In genomic region chr9:85663810-85664209, GRCm38 (mm10) we compare ENCODE assay signal across 17 mouse cellular contexts.
DNase-seq lines count a peak whose midpoint lies in the region; ATAC-seq and TF ChIP-seq lines count a peak whose summit lies in the region.
"Had no signal": no experiment of that assay in that cellular context is flagged by ENCODE, and none has a peak within 500 bp of the region (broad histone marks: within the 10 kb centered on the region; RNA-seq: fewer than 3 reads in every experiment).

No protein-coding gene starts in this region.

- no peak overlapping the region for H3K4me3 ChIP-seq in forebrain, embryonic 11.5 days (ENCODE audit: low read depth, low read length)
- no peak overlapping the region for H3K4me3 ChIP-seq in forebrain, postnatal 0 days (ENCODE audit: low read depth, low read length)
- no peak overlapping the region for H3K4me3 ChIP-seq in hindbrain, embryonic 16.5 days (ENCODE audit: low read length)
- no peak overlapping the region for H3K4me3 ChIP-seq in hindbrain, embryonic 14.5 days (replicated peaks; ENCODE audit: low read length)
- no peak overlapping the region for H3K4me3 ChIP-seq in midbrain, embryonic 14.5 days (replicated peaks; ENCODE audit: low read depth, low read length)
- no peak overlapping the region for H3K4me3 ChIP-seq in midbrain, embryonic 15.5 days
- no peak overlapping the region for H3K4me3 ChIP-seq in forebrain, embryonic 16.5 days (replicated peaks; ENCODE audit: low read length)
- H3K4me3 ChIP-seq: embryonic facial prominence, embryonic 13.5 days; heart, embryonic 13.5 days had no signal

- no peak for TF ChIP-seq CTCF in forebrain, postnatal 0 days (IDR thresholded peaks at IDR 0.05; ENCODE audit: low read depth)

- 87% methylated on average over 1 of the region's 1 CpGs for WGBS in forebrain, embryonic 11.5 days
- WGBS in forebrain, postnatal 0 days: 33% methylated on average over 1 of the region's 1 CpGs
- WGBS in hindbrain, embryonic 16.5 days: 49% methylated on average over 1 of the region's 1 CpGs
- WGBS in hindbrain, embryonic 14.5 days: 53% methylated on average over 1 of the region's 1 CpGs
- 56% methylated on average over 1 of the region's 1 CpGs for WGBS in midbrain, embryonic 14.5 days
- 46% methylated on average over 1 of the region's 1 CpGs for WGBS in midbrain, embryonic 15.5 days
- 55% methylated on average over 1 of the region's 1 CpGs for whole genome bisulfite sequencing in forebrain, embryonic 16.5 days

- no peaks in the 10 kb centered on the region for H3K4me1 ChIP-seq in forebrain, embryonic 11.5 days (replicated peaks; ENCODE audit: control insufficient read depth, insufficient read depth, low read length)
- H3K4me1 ChIP-seq in forebrain, postnatal 0 days (ENCODE audit: insufficient read depth): no peaks in the 10 kb centered on the region; the same call in 1 of the 2 replicates
- no peaks in the 10 kb centered on the region; the same call in 1 of the 2 replicates for H3K4me1 ChIP-seq in hindbrain, embryonic 16.5 days (ENCODE audit: control insufficient read depth, insufficient read depth, low read depth, low read length)
- peaks cover 4% of the 10 kb centered on the region; the same call in 1 of the 2 replicates for H3K4me1 ChIP-seq in hindbrain, embryonic 14.5 days (replicated peaks; ENCODE audit: control insufficient read depth, insufficient read depth, low read length)
- no peaks in the 10 kb centered on the region for H3K4me1 ChIP-seq in midbrain, embryonic 14.5 days (ENCODE audit: control insufficient read depth, insufficient read depth, low read length)
- no peaks in the 10 kb centered on the region for H3K4me1 ChIP-seq in midbrain, embryonic 15.5 days
- no peaks in the 10 kb centered on the region for H3K4me1 ChIP-seq in forebrain, embryonic 16.5 days (replicated peaks; ENCODE audit: control insufficient read depth, insufficient read depth, low read length)

- no peak overlapping the region for H3K9ac ChIP-seq in forebrain, embryonic 11.5 days (ENCODE audit: low read length)
- H3K9ac ChIP-seq in forebrain, postnatal 0 days: no peak overlapping the region
- H3K9ac ChIP-seq in hindbrain, embryonic 16.5 days (ENCODE audit: low read depth, low read length): no peak overlapping the region
- H3K9ac ChIP-seq in hindbrain, embryonic 14.5 days: no peak overlapping the region
- no peak overlapping the region for H3K9ac ChIP-seq in midbrain, embryonic 14.5 days (replicated peaks; ENCODE audit: low read length)
- no peak overlapping the region for H3K9ac ChIP-seq in midbrain, embryonic 15.5 days
- no peak overlapping the region for H3K9ac ChIP-seq in forebrain, embryonic 16.5 days (replicated peaks; ENCODE audit: low read depth, low read length)
- H3K9ac ChIP-seq: embryonic facial prominence, embryonic 13.5 days; heart, embryonic 13.5 days had no signal

- no peaks in the 10 kb centered on the region for H3K36me3 ChIP-seq in forebrain, embryonic 11.5 days (ENCODE audit: control insufficient read depth, insufficient read depth, low read length)
- H3K36me3 ChIP-seq in forebrain, postnatal 0 days (ENCODE audit: insufficient read depth): no peaks in the 10 kb centered on the region
- H3K36me3 ChIP-seq in hindbrain, embryonic 16.5 days (ENCODE audit: control insufficient read depth, insufficient read depth, low read length): no peaks in the 10 kb centered on the region
- H3K36me3 ChIP-seq in hindbrain, embryonic 14.5 days (replicated peaks; ENCODE audit: control insufficient read depth, insufficient read depth): no peaks in the 10 kb centered on the region
- no peaks in the 10 kb centered on the region for H3K36me3 ChIP-seq in midbrain, embryonic 14.5 days (ENCODE audit: control insufficient read depth, insufficient read depth, low read length)
- no peaks in the 10 kb centered on the region for H3K36me3 ChIP-seq in midbrain, embryonic 15.5 days (replicated peaks)
- no peaks in the 10 kb centered on the region for H3K36me3 ChIP-seq in forebrain, embryonic 16.5 days (ENCODE audit: control insufficient read depth, insufficient read depth)
- H3K36me3 ChIP-seq: embryonic facial prominence, embryonic 13.5 days; heart, embryonic 13.5 days had no signal

- no peaks in the 10 kb centered on the region for H3K9me3 ChIP-seq in forebrain, embryonic 11.5 days (ENCODE audit: control insufficient read depth, low read length)
- no peaks in the 10 kb centered on the region for H3K9me3 ChIP-seq in forebrain, postnatal 0 days (ENCODE audit: low read length)
- no peaks in the 10 kb centered on the region for H3K9me3 ChIP-seq in hindbrain, embryonic 16.5 days (ENCODE audit: control insufficient read depth, low read length)
- H3K9me3 ChIP-seq in hindbrain, embryonic 14.5 days (ENCODE audit: control insufficient read depth, low read length): no peaks in the 10 kb centered on the region
- no peaks in the 10 kb centered on the region for H3K9me3 ChIP-seq in midbrain, embryonic 14.5 days (ENCODE audit: control insufficient read depth, low read length)
- no peaks in the 10 kb centered on the region for H3K9me3 ChIP-seq in midbrain, embryonic 15.5 days
- H3K9me3 ChIP-seq in forebrain, embryonic 16.5 days (ENCODE audit: control insufficient read depth, low read length): no peaks in the 10 kb centered on the region
- H3K9me3 ChIP-seq: embryonic facial prominence, embryonic 13.5 days; heart, embryonic 13.5 days had no signal

- no peak overlapping the region for H3K4me2 ChIP-seq in forebrain, embryonic 11.5 days (ENCODE audit: low read depth, low read length, severe bottlenecking)
- H3K4me2 ChIP-seq in forebrain, postnatal 0 days (ENCODE audit: low read depth): no peak overlapping the region
- no peak overlapping the region for H3K4me2 ChIP-seq in hindbrain, embryonic 16.5 days (ENCODE audit: low read length)
- H3K4me2 ChIP-seq in hindbrain, embryonic 14.5 days (replicated peaks): no peak overlapping the region
- H3K4me2 ChIP-seq in midbrain, embryonic 14.5 days (ENCODE audit: low read length): no peak overlapping the region
- H3K4me2 ChIP-seq in midbrain, embryonic 15.5 days: no peak overlapping the region
- no peak overlapping the region for H3K4me2 ChIP-seq in forebrain, embryonic 16.5 days (ENCODE audit: low read length)
- H3K4me2 ChIP-seq: embryonic facial prominence, embryonic 13.5 days; heart, embryonic 13.5 days had no signal

- H3K27ac ChIP-seq in forebrain, embryonic 11.5 days (ENCODE audit: low read depth, low read length): no peak overlapping the region
- H3K27ac ChIP-seq in forebrain, postnatal 0 days (ENCODE audit: low read depth, low read length): no peak overlapping the region
- H3K27ac ChIP-seq in hindbrain, embryonic 16.5 days (ENCODE audit: low read depth, low read length): no peak overlapping the region
- no peak overlapping the region for H3K27ac ChIP-seq in hindbrain, embryonic 14.5 days
- H3K27ac ChIP-seq in midbrain, embryonic 14.5 days (replicated peaks; ENCODE audit: low read depth, low read length): no peak overlapping the region
- no peak overlapping the region for H3K27ac ChIP-seq in midbrain, embryonic 15.5 days
- no peak overlapping the region for H3K27ac ChIP-seq in forebrain, embryonic 16.5 days (ENCODE audit: low read length)
- H3K27ac ChIP-seq: embryonic facial prominence, embryonic 13.5 days had no signal

- 0 out of 2 replicates have a peak, but pooled peaks have one; percentile 46 for ATAC-seq in forebrain, embryonic 11.5 days (replicated peaks; ENCODE audit: low FRiP score)
- ATAC-seq in forebrain, postnatal 0 days: no peak
- ATAC-seq in hindbrain, embryonic 16.5 days: peak; percentile 56; the same call in 1 of the 2 replicates
- ATAC-seq in hindbrain, embryonic 14.5 days (ENCODE audit: low FRiP score): no peak
- ATAC-seq in midbrain, embryonic 14.5 days (ENCODE audit: low FRiP score, low TSS enrichment): no peak
- ATAC-seq in midbrain, embryonic 15.5 days (replicated peaks): no peak
- ATAC-seq in forebrain, embryonic 16.5 days: peak; percentile 49; the same call in 1 of the 2 replicates
- ATAC-seq: activated CD4-positive, CD25-positive, alpha-beta regulatory T cell, adult 4 months; intestine, embryonic 16.5 days; Patski had no signal

- H3K27me3 ChIP-seq in forebrain, embryonic 11.5 days (ENCODE audit: control insufficient read depth, insufficient read depth, low read length): no peaks in the 10 kb centered on the region
- no peaks in the 10 kb centered on the region for H3K27me3 ChIP-seq in forebrain, postnatal 0 days (ENCODE audit: insufficient read depth, low read length)
- no peaks in the 10 kb centered on the region for H3K27me3 ChIP-seq in hindbrain, embryonic 16.5 days (replicated peaks; ENCODE audit: control insufficient read depth, insufficient read depth, low read length)
- H3K27me3 ChIP-seq in hindbrain, embryonic 14.5 days (ENCODE audit: control insufficient read depth, insufficient read depth, low read length): no peaks in the 10 kb centered on the region
- no peaks in the 10 kb centered on the region for H3K27me3 ChIP-seq in midbrain, embryonic 14.5 days (ENCODE audit: control insufficient read depth, insufficient read depth, low read length)
- H3K27me3 ChIP-seq in midbrain, embryonic 15.5 days (replicated peaks): no peaks in the 10 kb centered on the region
- no peaks in the 10 kb centered on the region for H3K27me3 ChIP-seq in forebrain, embryonic 16.5 days (replicated peaks; ENCODE audit: control insufficient read depth, insufficient read depth, low read length)
- H3K27me3 ChIP-seq: CH12.LX; embryonic facial prominence, embryonic 13.5 days; heart, embryonic 13.5 days; Patski had no signal

- DNase-seq in forebrain, embryonic 11.5 days (ENCODE audit: low spot score): no peak
- DNase-seq in forebrain, postnatal 0 days: no peak
- no peak for DNase-seq in hindbrain, embryonic 14.5 days (ENCODE audit: low spot score)
- peak; percentile 14 for DNase-seq in midbrain, embryonic 14.5 days
- DNase-seq: adrenal gland, postnatal 14 days; cerebellum, adult 18-20 months; cerebellum, postnatal 36 days; heart, postnatal 36 days had no signal

Comparison
In these comparisons a context has a peak if more than half of its experiments do, and no peak if none do; other contexts are left out.
1. ATAC-seq: peak in forebrain, embryonic 11.5 days (single experiment), hindbrain, embryonic 16.5 days (single experiment) and forebrain, embryonic 16.5 days (single experiment); none in forebrain, postnatal 0 days (single experiment), hindbrain, embryonic 14.5 days (single experiment), midbrain, embryonic 14.5 days (single experiment) and midbrain, embryonic 15.5 days (single experiment).